Mouse (Mus musculus) heart, adult 2 months (tissue): ENCODE measurements around the gene Vmn1r196. TPM values are rescaled to one million over a fixed set of nuclear protein-coding genes. Genes with fewer than 3 reads are reported as not detected.

Experiments used
- DNase-seq, 2 experiments: peaks; one replicate each; pipeline ENCODE4 v3.0.0; 2021
- H3K27ac ChIP-seq: fragments of 200-600 bp; 2 replicates; pipeline ENCODE4 v1.8.1; 2022
- H3K27me3 ChIP-seq: fragments of 200-500 bp; 2 replicates; pipeline ENCODE4 v1.6.1; 2012; ENCODE audit warnings: mild to moderate bottlenecking, low read length, inconsistent platforms, mixed read lengths; ENCODE audit not compliant: control insufficient read depth, insufficient read depth
- H3K36me3 ChIP-seq: fragments of 200-500 bp; 2 replicates; pipeline ENCODE4 v1.6.1; 2012; ENCODE audit warnings: low read length, inconsistent platforms; ENCODE audit not compliant: control insufficient read depth, insufficient read depth
- H3K4me1 ChIP-seq: fragments of 200-500 bp; 2 replicates; pipeline ENCODE4 v1.6.1; 2011; ENCODE audit warnings: low read length; ENCODE audit not compliant: control insufficient read depth, insufficient read depth
- H3K4me3 ChIP-seq: fragments of 200-600 bp; 2 replicates; pipeline ENCODE4 v1.8.1; 2022
- H3K79me2 ChIP-seq: fragments of 200-500 bp; replicated peaks from 2 replicates; pipeline ENCODE4 v1.6.1; 2012; ENCODE audit warnings: mild to moderate bottlenecking, inconsistent platforms, low read length, moderate library complexity, mixed read lengths; ENCODE audit not compliant: control insufficient read depth, insufficient read depth
- H3K9ac ChIP-seq: fragments of 200-500 bp; 2 replicates; pipeline ENCODE4 v1.6.1; 2012; ENCODE audit warnings: low read depth, mild to moderate bottlenecking, control low read depth, inconsistent platforms, low read length, mixed read lengths
- CTCF ChIP-seq: fragments of 200-600 bp; IDR thresholded peaks from 2 replicates; pipeline ENCODE4 v1.8.1; 2022; ENCODE audit warnings: antibody characterized with exemption, mild to moderate bottlenecking, moderate library complexity
- EP300 ChIP-seq: fragments of 200-500 bp; IDR thresholded peaks from 2 replicates; pipeline ENCODE4 v1.6.1; 2011; ENCODE audit warnings: low read depth, low read length, control low read depth; ENCODE audit not compliant: insufficient read depth
- POLR2A ChIP-seq: fragments of 200-500 bp; IDR thresholded peaks from 2 replicates; pipeline ENCODE4 v1.6.1; 2011; ENCODE audit warnings: mild to moderate bottlenecking, low read depth, low read length, control low read depth; ENCODE audit not compliant: insufficient read depth
- WGBS: fragments of 180-500 bp; shearing (Covaris S2); methylation state at CpG from one replicate; pipeline ENCODE4 v1.1.7; 2018; 5-methylcytosine and 5-hydroxymethylcytosine counted together
- intact Hi-C: fragments of 180-260 bp; cut with DNase I; formaldehyde crosslinking; loops from one replicate; pipeline ENCODE4 v1.15.1; 2025
- polyA plus RNA-seq: library from polyadenylated mRNA; depleted of rRNA; stranded (reverse); fragments of >200 nt; gene quantifications from 2 replicates; pipeline ENCODE4 v1.2.3, GENCODE M21; 2012; rRNA removed
- total RNA-seq, 2 experiments: library from RNA; stranded (reverse); gene quantifications; 2 replicates each; pipeline ENCODE4 v1.2.3; 2021

The Vmn1r196 gene
- total and polyA plus RNA-seq, 3 experiments = not detected

GRCm38 (mm10) chr13:22315361-22315760, 25.6 kb downstream of the Vmn1r196 start:
- 52% methylated on average over 2 of the region's 2 CpGs for WGBS
- Histone ChIP-seq H3K27me3 (no peaks in the 10 kb centered on the region), H3K4me1 (no peaks in the 10 kb centered on the region), H3K4me3 (no peak overlapping the region), H3K79me2 (no peaks in the 10 kb centered on the region), H3K36me3 (no peaks in the 10 kb centered on the region), H3K9ac (no peak overlapping the region), H3K27ac (no peak overlapping the region)
- intact Hi-C loops = no loop called here
- TF ChIP-seq EP300 = no peak
- TF ChIP-seq CTCF = no peak
- no peak for TF ChIP-seq POLR2A
- DNase-seq = no peak

DNA sequence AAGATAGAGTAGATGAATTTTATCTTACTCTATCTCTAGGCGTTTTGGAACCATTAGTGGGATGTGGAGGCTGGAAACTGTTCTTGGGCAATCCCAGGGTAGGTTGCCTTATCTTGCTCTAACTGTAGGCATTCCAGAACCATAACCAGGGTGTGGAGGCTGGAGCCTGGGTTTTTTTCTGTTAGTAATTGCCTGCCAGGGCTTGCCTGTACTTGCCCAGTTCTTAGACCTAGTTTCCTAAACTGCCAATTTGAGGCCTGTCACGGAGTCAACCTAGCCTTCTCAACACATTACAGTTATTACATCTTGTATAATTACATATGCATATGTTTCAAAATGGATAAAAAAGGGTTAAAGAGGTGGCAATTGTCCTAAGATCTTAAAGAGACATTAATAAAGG, 27.6 kb downstream of the Vmn1r196 start:
- no peak for DNase-seq
- WGBS = 73% methylated on average over 2 of the region's 2 CpGs
- Histone ChIP-seq H3K4me1 (no peaks in the 10 kb centered on the region), H3K9ac (no peak overlapping the region), H3K27ac (no peak overlapping the region), H3K36me3 (no peaks in the 10 kb centered on the region), H3K79me2 (no peaks in the 10 kb centered on the region), H3K27me3 (no peaks in the 10 kb centered on the region), H3K4me3 (no peak overlapping the region)
- intact Hi-C loops = no loop called here
- TF ChIP-seq CTCF = no peak
- no peak for TF ChIP-seq EP300
- TF ChIP-seq POLR2A = no peak

DNA sequence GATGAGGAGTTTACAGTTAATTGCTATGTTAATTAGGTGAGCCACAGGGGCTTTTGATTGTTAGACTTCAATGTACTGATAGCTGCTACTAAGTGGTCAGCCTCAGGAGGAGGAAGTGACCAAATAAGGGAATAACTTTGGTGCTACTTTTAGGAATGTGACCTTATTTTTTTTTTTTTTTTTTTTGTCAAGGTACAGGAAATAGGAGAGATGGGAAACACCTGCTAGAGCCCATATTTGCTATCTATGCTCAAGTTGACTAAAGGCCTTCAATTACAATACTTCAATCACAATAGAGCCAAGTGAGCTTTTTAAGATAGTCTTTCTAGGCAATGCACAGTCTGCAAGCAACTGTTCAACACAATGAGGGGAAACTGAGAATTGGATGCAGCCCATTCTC, 30.4 kb downstream of the Vmn1r196 start:
- H3K79me2 ChIP-seq = no peaks in the 10 kb centered on the region
- no peak overlapping the region for H3K4me3 ChIP-seq
- DNase-seq = no peak
- no peaks in the 10 kb centered on the region for H3K4me1 ChIP-seq
- intact Hi-C loops = no loop called here
- TF ChIP-seq EP300 (no peak), CTCF (no peak), POLR2A (no peak)
- no peak overlapping the region for H3K9ac ChIP-seq
- no peaks in the 10 kb centered on the region for H3K27me3 ChIP-seq
- H3K36me3 ChIP-seq = no peaks in the 10 kb centered on the region
- H3K27ac ChIP-seq = no peak overlapping the region

DNA sequence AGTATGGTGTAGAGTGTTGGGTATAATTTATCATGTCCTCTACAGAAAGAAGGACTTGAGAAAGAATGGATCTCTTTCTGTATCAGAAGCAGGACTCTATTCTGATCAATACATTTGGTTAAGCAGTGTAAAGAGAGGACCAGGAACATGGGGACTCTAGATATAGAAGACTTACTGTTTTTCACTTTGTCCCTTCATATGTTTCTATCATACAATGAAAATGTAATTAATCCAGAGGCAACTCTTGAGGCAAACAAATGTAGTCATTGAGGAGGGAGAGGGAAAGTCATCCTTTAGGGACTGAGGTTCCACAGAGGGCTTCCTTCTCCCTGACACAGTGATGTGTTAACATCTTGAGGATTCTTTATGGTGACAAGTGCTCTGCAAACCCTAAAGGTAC, 34.6 kb downstream of the Vmn1r196 start, which contains the start of gene Vmn1r197:
Vmn1r197 (plus strand) TSS at position 301 of the 400 bp plus-strand sequence.
- Histone ChIP-seq H3K27ac (no peak within 1 kb of the TSS), H3K36me3 (no peaks in the 10 kb centered on the region), H3K4me3 (no peak within 1 kb of the TSS), H3K79me2 (no peaks in the 10 kb centered on the region), H3K27me3 (no peaks in the 10 kb centered on the region), H3K9ac (no peak within 1 kb of the TSS), H3K4me1 (no peaks in the 10 kb centered on the region)
- intact Hi-C loops = no loop called here
- TF ChIP-seq POLR2A (no peak), CTCF (no peak), EP300 (no peak)
- no peak for DNase-seq

GRCm38 (mm10) chr13:22333269-22333668, 43.5 kb downstream of the Vmn1r196 start:
- H3K27me3 ChIP-seq = no peaks in the 10 kb centered on the region

GRCm38 (mm10) chr13:22335565-22335964, 45.8 kb downstream of the Vmn1r196 start:
- no peaks in the 10 kb centered on the region for H3K79me2 ChIP-seq
- no peaks in the 10 kb centered on the region for H3K36me3 ChIP-seq
- WGBS = 65% methylated on average over 1 of the region's 1 CpGs
- H3K4me1 ChIP-seq = no peaks in the 10 kb centered on the region
- no peak for TF ChIP-seq POLR2A
- no peak for TF ChIP-seq CTCF
- no peak for TF ChIP-seq EP300
- H3K27me3 ChIP-seq = no peaks in the 10 kb centered on the region
- no peak overlapping the region for H3K4me3 ChIP-seq
- intact Hi-C loops = no loop called here
- no peak for DNase-seq
- no peak overlapping the region for H3K9ac ChIP-seq
- no peak overlapping the region for H3K27ac ChIP-seq

More at GRCm38 (mm10) chr13:22333269-22333668, 43.5 kb downstream of the Vmn1r196 start:
- Histone ChIP-seq H3K27ac (no peak overlapping the region), H3K79me2 (no peaks in the 10 kb centered on the region), H3K4me3 (no peak overlapping the region), H3K9ac (no peak overlapping the region), H3K36me3 (no peaks in the 10 kb centered on the region), H3K4me1 (no peaks in the 10 kb centered on the region)
- no peak for DNase-seq
- intact Hi-C loops = no loop called here
- WGBS = 46% methylated on average over 2 of the region's 2 CpGs
- TF ChIP-seq CTCF (no peak), EP300 (no peak), POLR2A (no peak)

Other genes starting within 250 kb of the Vmn1r196 start
- gene Hist1h4i, start 248.6 kb upstream of the Vmn1r196 start, total RNA-seq = 10 to 100 TPM; 11.9 to 18.1 TPM
- 5.8 and 8.3 TPM in 2 replicates for gene Hist1h4i, start 248.6 kb upstream of the Vmn1r196 start, polyA plus RNA-seq
- gene Hist1h2ag, start 247.0 kb upstream of the Vmn1r196 start, total RNA-seq = 1 to 10 TPM; 1.7 to 4.3 TPM
- gene Hist1h2ag, start 247.0 kb upstream of the Vmn1r196 start, polyA plus RNA-seq = not detected in 2 replicates
- 1 to 10 TPM; 2.8 to 3.6 TPM for gene Hist1h2bj, start 246.7 kb upstream of the Vmn1r196 start, total RNA-seq
- gene Hist1h2bj, start 246.7 kb upstream of the Vmn1r196 start, polyA plus RNA-seq = 0.59 TPM in 1 of 2 replicates, not detected in the other
- not detected for gene Vmn1r188, start 205.5 kb upstream of the Vmn1r196 start, total RNA-seq
- gene Vmn1r188, start 205.5 kb upstream of the Vmn1r196 start, polyA plus RNA-seq = not detected in 2 replicates
- not detected for gene Vmn1r189, start 184.1 kb upstream of the Vmn1r196 start, total RNA-seq
- gene Vmn1r189, start 184.1 kb upstream of the Vmn1r196 start, polyA plus RNA-seq = not detected in 2 replicates
- gene Vmn1r191, start 106.0 kb upstream of the Vmn1r196 start, total RNA-seq = not detected
- gene Vmn1r191, start 106.0 kb upstream of the Vmn1r196 start, polyA plus RNA-seq = not detected in 2 replicates
- not detected for gene Vmn1r192, start 98.8 kb upstream of the Vmn1r196 start, total RNA-seq
- not detected in 2 replicates for gene Vmn1r192, start 98.8 kb upstream of the Vmn1r196 start, polyA plus RNA-seq
- gene Vmn1r193, start 66.8 kb upstream of the Vmn1r196 start, total RNA-seq = not detected
- not detected in 2 replicates for gene Vmn1r193, start 66.8 kb upstream of the Vmn1r196 start, polyA plus RNA-seq
- gene Vmn1r194, start 45.7 kb upstream of the Vmn1r196 start, total RNA-seq = not detected
- gene Vmn1r194, start 45.7 kb upstream of the Vmn1r196 start, polyA plus RNA-seq = not detected in 2 replicates
- gene Vmn1r195, start 19.4 kb upstream of the Vmn1r196 start, total RNA-seq = not detected
- gene Vmn1r195, start 19.4 kb upstream of the Vmn1r196 start, polyA plus RNA-seq = not detected in 2 replicates
- not detected for gene Vmn1r197, start 34.7 kb downstream of the Vmn1r196 start, total RNA-seq
- gene Vmn1r197, start 34.7 kb downstream of the Vmn1r196 start, polyA plus RNA-seq = not detected in 2 replicates
- not detected for gene Vmn1r198, start 60.4 kb downstream of the Vmn1r196 start, total RNA-seq
- gene Vmn1r198, start 60.4 kb downstream of the Vmn1r196 start, polyA plus RNA-seq = not detected in 2 replicates
- not detected for gene Vmn1r199, start 89.9 kb downstream of the Vmn1r196 start, total RNA-seq
- not detected in 2 replicates for gene Vmn1r199, start 89.9 kb downstream of the Vmn1r196 start, polyA plus RNA-seq
- not detected for gene Vmn1r200, start 100.5 kb downstream of the Vmn1r196 start, total RNA-seq
- gene Vmn1r200, start 100.5 kb downstream of the Vmn1r196 start, polyA plus RNA-seq = not detected in 2 replicates
- not detected for gene Vmn1r201, start 182.0 kb downstream of the Vmn1r196 start, total RNA-seq
- not detected in 2 replicates for gene Vmn1r201, start 182.0 kb downstream of the Vmn1r196 start, polyA plus RNA-seq
- not detected for gene Vmn1r202, start 215.5 kb downstream of the Vmn1r196 start, total RNA-seq
- gene Vmn1r202, start 215.5 kb downstream of the Vmn1r196 start, polyA plus RNA-seq = not detected in 2 replicates
- not detected for gene Vmn1r203, start 228.2 kb downstream of the Vmn1r196 start, total RNA-seq
- gene Vmn1r203, start 228.2 kb downstream of the Vmn1r196 start, polyA plus RNA-seq = not detected in 2 replicates